Comparison of ENCODE assay signal across 8 mouse cellular contexts in the genomic region with DNA sequence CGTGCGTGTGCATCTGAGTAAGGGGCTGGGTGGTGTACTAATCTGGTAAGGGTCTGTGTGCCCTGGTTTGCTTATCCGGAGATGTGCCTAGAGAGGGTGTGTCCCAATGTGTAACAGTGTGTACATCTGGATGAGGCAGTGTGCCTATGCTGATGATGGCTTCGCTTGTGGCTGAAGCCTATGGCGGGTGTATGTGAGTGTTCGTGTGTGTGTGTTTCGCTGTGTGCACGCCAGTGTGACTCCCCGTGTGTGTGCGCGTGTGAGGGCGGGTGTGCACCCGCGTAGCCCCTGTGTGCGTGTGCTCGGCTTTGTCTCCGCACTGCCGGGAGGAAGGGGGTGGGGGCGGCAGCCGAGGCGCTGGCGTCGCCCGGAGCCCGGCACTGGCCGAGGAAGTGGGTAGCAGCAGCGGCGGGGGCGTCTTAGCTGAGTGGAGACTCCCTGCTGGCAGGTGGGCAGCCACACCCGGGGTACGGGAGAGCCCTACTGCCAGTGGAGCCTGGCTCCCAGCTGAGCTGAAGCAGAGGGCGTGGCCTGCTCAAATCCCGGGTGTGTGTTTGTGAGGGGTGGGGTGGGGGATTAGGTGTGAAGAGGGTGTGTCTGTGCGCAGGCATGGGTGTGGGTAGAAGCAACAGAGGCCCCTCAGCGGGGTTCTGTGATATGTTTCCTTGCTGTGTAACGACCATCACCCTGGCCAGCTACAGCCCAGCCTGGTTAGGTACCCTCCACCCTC. TPM values are rescaled to one million over a fixed set of nuclear protein-coding genes. Genes with fewer than 3 reads are reported as not detected.
A peak's percentile ranks its signal among the peaks of the same experiment; 100 is the strongest.
DNase-seq lines count a peak whose midpoint lies in the region; ATAC-seq and TF ChIP-seq lines count a peak whose summit lies in the region.

No protein-coding gene starts in this region.

- TF ChIP-seq EP300 in stomach, postnatal 0 days (optimal IDR thresholded peaks at IDR 0.05) = no peak

- peak overlapping the region; percentile 75 for H3K9ac ChIP-seq in embryonic facial prominence, embryonic 13.5 days
- H3K9ac ChIP-seq in hindbrain, postnatal 0 days (replicated peaks; ENCODE audit: low read length) = peak overlapping the region; percentile 85
- H3K9ac ChIP-seq in limb, embryonic 12.5 days (replicated peaks) = peak overlapping the region; percentile 73
- H3K9ac ChIP-seq in midbrain, embryonic 14.5 days (replicated peaks; ENCODE audit: low read length) = peak overlapping the region; percentile 92
- peak overlapping the region; percentile 63 for H3K9ac ChIP-seq in stomach, postnatal 0 days (ENCODE audit: low read length)

- peak; percentile 16 for DNase-seq in cerebellum, adult 11-12 months
- DNase-seq in cerebellum, adult 8-10 months = no peak
- DNase-seq in Muller cell, postnatal 12 days (ENCODE audit: inconsistent ontology term) = peak; percentile 20
- peak; percentile 65 for DNase-seq in hindbrain, postnatal 0 days (ENCODE audit: low spot score)
- peak; percentile 73 for DNase-seq in midbrain, embryonic 14.5 days
- DNase-seq in stomach, postnatal 0 days (ENCODE audit: low spot score) = peak; percentile 75

- H3K4me2 ChIP-seq in embryonic facial prominence, embryonic 13.5 days = peak overlapping the region; percentile 98
- peak overlapping the region; percentile 83 for H3K4me2 ChIP-seq in hindbrain, postnatal 0 days (ENCODE audit: low read depth, low read length)
- peak overlapping the region; percentile 96 for H3K4me2 ChIP-seq in limb, embryonic 12.5 days
- H3K4me2 ChIP-seq in midbrain, embryonic 14.5 days (ENCODE audit: low read length) = peak overlapping the region; percentile 79
- peak overlapping the region; percentile 80 for H3K4me2 ChIP-seq in stomach, postnatal 0 days (replicated peaks; ENCODE audit: low read depth)

- H3K9me3 ChIP-seq in embryonic facial prominence, embryonic 13.5 days = no peaks in the 10 kb centered on the region
- H3K9me3 ChIP-seq in hindbrain, postnatal 0 days (ENCODE audit: low read length) = no peaks in the 10 kb centered on the region
- H3K9me3 ChIP-seq in limb, embryonic 12.5 days = no peaks in the 10 kb centered on the region
- no peaks in the 10 kb centered on the region for H3K9me3 ChIP-seq in midbrain, embryonic 14.5 days (ENCODE audit: control insufficient read depth, low read length)
- H3K9me3 ChIP-seq in stomach, postnatal 0 days (ENCODE audit: control insufficient read depth, low read length) = no peaks in the 10 kb centered on the region

- ATAC-seq in embryonic facial prominence, embryonic 13.5 days (ENCODE audit: insufficient number of reproducible peaks, insufficient read depth, low FRiP score, low TSS enrichment, low read depth) = peak; percentile 60
- ATAC-seq in hindbrain, postnatal 0 days = peak; percentile 75
- ATAC-seq in limb, embryonic 12.5 days (ENCODE audit: insufficient number of reproducible peaks, insufficient read depth, low FRiP score, low TSS enrichment, low read depth) = peak; percentile 61; the same call in 1 of the 2 replicates
- ATAC-seq in midbrain, embryonic 14.5 days (ENCODE audit: low FRiP score, low TSS enrichment) = peak; percentile 78
- peak; percentile 58 for ATAC-seq in stomach, postnatal 0 days (ENCODE audit: low FRiP score, low TSS enrichment)

- WGBS in embryonic facial prominence, embryonic 13.5 days = 1% methylated on average over 35 of the region's 36 CpGs
- WGBS in hindbrain, postnatal 0 days = under 1% methylated on average over 33 of the region's 36 CpGs
- WGBS in limb, embryonic 12.5 days = 2% methylated on average over 36 of the region's 36 CpGs
- under 1% methylated on average over 36 of the region's 36 CpGs for WGBS in midbrain, embryonic 14.5 days
- WGBS in stomach, postnatal 0 days = 1% methylated on average over 36 of the region's 36 CpGs

- peaks cover 44% of the 10 kb centered on the region for H3K27me3 ChIP-seq in embryonic facial prominence, embryonic 13.5 days
- no peaks in the 10 kb centered on the region for H3K27me3 ChIP-seq in hindbrain, postnatal 0 days (ENCODE audit: insufficient read depth, low read length)
- peaks cover 79% of the 10 kb centered on the region for H3K27me3 ChIP-seq in limb, embryonic 12.5 days
- no peaks in the 10 kb centered on the region for H3K27me3 ChIP-seq in midbrain, embryonic 14.5 days (ENCODE audit: control insufficient read depth, insufficient read depth, low read length)
- H3K27me3 ChIP-seq in stomach, postnatal 0 days (ENCODE audit: control insufficient read depth, insufficient read depth, low read length) = 0 out of 2 replicates have a peak, but pooled peaks cover 2% of the 10 kb centered on the region

- TF ChIP-seq CTCF in hindbrain, postnatal 0 days (IDR thresholded peaks at IDR 0.05; ENCODE audit: low read depth) = no peak
- no peak for TF ChIP-seq CTCF in stomach, postnatal 0 days (IDR thresholded peaks at IDR 0.05; ENCODE audit: low read depth)

- no peaks in the 10 kb centered on the region for H3K36me3 ChIP-seq in embryonic facial prominence, embryonic 13.5 days
- no peaks in the 10 kb centered on the region for H3K36me3 ChIP-seq in hindbrain, postnatal 0 days (ENCODE audit: insufficient read depth, low read length)
- H3K36me3 ChIP-seq in limb, embryonic 12.5 days = no peaks in the 10 kb centered on the region
- H3K36me3 ChIP-seq in midbrain, embryonic 14.5 days (ENCODE audit: control insufficient read depth, insufficient read depth, low read length) = no peaks in the 10 kb centered on the region
- no peaks in the 10 kb centered on the region for H3K36me3 ChIP-seq in stomach, postnatal 0 days (ENCODE audit: control insufficient read depth, insufficient read depth, low read length)

- peaks cover 34% of the 10 kb centered on the region for H3K4me1 ChIP-seq in embryonic facial prominence, embryonic 13.5 days
- H3K4me1 ChIP-seq in hindbrain, postnatal 0 days (ENCODE audit: insufficient read depth, low read length) = 0 out of 2 replicates have a peak, but pooled peaks cover 5% of the 10 kb centered on the region
- peaks cover 10% of the 10 kb centered on the region for H3K4me1 ChIP-seq in limb, embryonic 12.5 days (replicated peaks)
- peaks cover 22% of the 10 kb centered on the region for H3K4me1 ChIP-seq in midbrain, embryonic 14.5 days (ENCODE audit: control insufficient read depth, insufficient read depth, low read length)
- peaks cover 4% of the 10 kb centered on the region; the same call in 1 of the 2 replicates for H3K4me1 ChIP-seq in stomach, postnatal 0 days (replicated peaks; ENCODE audit: control insufficient read depth, insufficient read depth)

- H3K4me3 ChIP-seq in embryonic facial prominence, embryonic 13.5 days = peak overlapping the region; percentile 65
- peak overlapping the region; percentile 74 for H3K4me3 ChIP-seq in hindbrain, postnatal 0 days (ENCODE audit: low read length)
- peak overlapping the region; percentile 65 for H3K4me3 ChIP-seq in limb, embryonic 12.5 days (replicated peaks)
- peak overlapping the region; percentile 76 for H3K4me3 ChIP-seq in midbrain, embryonic 14.5 days (replicated peaks; ENCODE audit: low read depth, low read length)
- peak overlapping the region; percentile 61 for H3K4me3 ChIP-seq in stomach, postnatal 0 days (ENCODE audit: low read depth, low read length)

- H3K27ac ChIP-seq in embryonic facial prominence, embryonic 13.5 days = 0 out of 2 replicates have a peak overlapping the region, but pooled peaks have one; percentile 22
- H3K27ac ChIP-seq in hindbrain, postnatal 0 days = peak overlapping the region; percentile 94
- H3K27ac ChIP-seq in limb, embryonic 12.5 days = peak overlapping the region; percentile 23; the same call in 1 of the 2 replicates
- H3K27ac ChIP-seq in midbrain, embryonic 14.5 days (replicated peaks; ENCODE audit: low read depth, low read length) = peak overlapping the region; percentile 94
- peak overlapping the region; percentile 26 for H3K27ac ChIP-seq in stomach, postnatal 0 days (replicated peaks)

RNA-seq across cellular contexts. Expression of gene Epb41l1, which starts 0.8 kb away (rescaled TPM):
- polyA plus RNA-seq in embryonic facial prominence, embryonic 13.5 days (2015; fragmentation: Nextera tagmentation; extraction: Ambion mirVana) = 4.4 and 4.5 TPM in 2 replicates
- 228 and 259 TPM in 2 replicates for total RNA-seq in hindbrain, postnatal 0 days (2014; rRNA removed)
- 10.7 and 11.2 TPM in 2 replicates for polyA plus RNA-seq in hindbrain, postnatal 0 days (2015; fragmentation: Nextera tagmentation; extraction: Ambion mirVana)
- 2.5 and 2.6 TPM in 2 replicates for polyA plus RNA-seq in limb, embryonic 12.5 days (2016; fragmentation: Nextera tagmentation; extraction: Ambion mirVana)
- 20.9 and 26.1 TPM in 2 replicates for polyA plus RNA-seq in midbrain, embryonic 14.5 days (2014; fragmentation: Nextera tagmentation; extraction: Ambion mirVana)
- polyA plus RNA-seq in stomach, postnatal 0 days (2015; fragmentation: Nextera tagmentation; extraction: Ambion mirVana) = 1.7 and 1.8 TPM in 2 replicates

Comparison
In these comparisons a context has a peak if more than half of its experiments do, and no peak if none do; other contexts are left out.
1. H3K27ac ChIP-seq: peak in every context shown above with its lines; median percentile 94 in hindbrain, postnatal 0 days; 94 in midbrain, embryonic 14.5 days; 26 in stomach, postnatal 0 days; 23 in limb, embryonic 12.5 days; 22 in embryonic facial prominence, embryonic 13.5 days.